Mouse (Mus musculus): Measurements from ENCODE around the gene Ifi211.
"Not testable (repeated sequence)": the region's sequence is repeated elsewhere in the genome, so short reads cannot be mapped to it uniquely, and the experiment has no call there.

Ifi211 gene

GRCm38 (mm10) chr1:173879225-173879987 is 33.4 kb downstream of the Ifi211 start:
- DNase-seq (ENCODE audit: low spot score): not testable (repeated sequence)

GRCm38 (mm10) chr1:173878264-173878663 is 34.6 kb downstream of the Ifi211 start:
- not testable (repeated sequence) for DNase-seq (ENCODE audit: low spot score)

GRCm38 (mm10) chr1:173877125-173877524 is 35.7 kb downstream of the Ifi211 start:
- DNase-seq (ENCODE audit: low spot score): not testable (repeated sequence)

- not testable (repeated sequence) for DNase-seq (ENCODE audit: low spot score)
These were observed 44.3 kb downstream of the Ifi211 start for GRCm38 (mm10) chr1:173868586-173868985.

- no peak for DNase-seq (ENCODE audit: low spot score)
These were observed 46.3 kb downstream of the Ifi211 start for GRCm38 (mm10) chr1:173866504-173866903.

GRCm38 (mm10) chr1:173853711-173854110 is 59.1 kb downstream of the Ifi211 start:
- DNase-seq (ENCODE audit: low spot score): not testable (repeated sequence)

- DNase-seq (ENCODE audit: low spot score): not testable (repeated sequence)
These were observed 60.0 kb downstream of the Ifi211 start for GRCm38 (mm10) chr1:173852853-173853252.

All from yolk sac, embryonic 10.5 days (tissue).